Mouse (Mus musculus) C2C12 (cell line): ENCODE data around the gene Rcc1l. TPM values are rescaled to one million over a fixed set of nuclear protein-coding genes. Genes with fewer than 3 reads are reported as not detected.

Experiments
- H3K27me3 ChIP-seq: one replicate; pipeline ENCODE4 v1.6.1; 2011; ENCODE audit not compliant: control insufficient read depth, insufficient read depth, insufficient read length
- H3K36me3 ChIP-seq: one replicate; pipeline ENCODE4 v1.6.1; 2011; ENCODE audit not compliant: control insufficient read depth, insufficient read depth
- H3K4me3 ChIP-seq: one replicate; pipeline ENCODE4 v1.5.1; 2011; ENCODE audit warnings: mild to moderate bottlenecking, control low read depth; ENCODE audit not compliant: poor library complexity, insufficient read depth, severe bottlenecking
- H3K79me2 ChIP-seq: one replicate; pipeline ENCODE4 v1.6.1; 2011; ENCODE audit not compliant: control insufficient read depth, insufficient read depth
- H3K79me3 ChIP-seq: one replicate; pipeline ENCODE4 v1.6.1; 2011; ENCODE audit warnings: low read depth, control low read depth
- H3ac ChIP-seq: one replicate; pipeline ENCODE3; 2011; ENCODE audit warnings: low read depth; ENCODE audit not compliant: control insufficient read depth, insufficient read length
- CEBPB ChIP-seq: IDR thresholded peaks from one replicate; pipeline ENCODE4 v1.6.1; 2011; ENCODE audit warnings: low read depth, mild to moderate bottlenecking, control low read depth, moderate library complexity
- CTCF ChIP-seq: IDR thresholded peaks from one replicate; pipeline ENCODE4 v1.5.1; 2011; ENCODE audit not compliant: control insufficient read depth, insufficient read depth, insufficient read length
- FOSL1 ChIP-seq: IDR thresholded peaks from one replicate; pipeline ENCODE4 v1.8.0; 2011; ENCODE audit warnings: mild to moderate bottlenecking, low read length; ENCODE audit not compliant: poor library complexity, insufficient read depth, severe bottlenecking
- MAX ChIP-seq: IDR thresholded peaks from one replicate; pipeline ENCODE4 v1.6.1; 2011; ENCODE audit warnings: mild to moderate bottlenecking, control low read depth
- MYOD1 ChIP-seq: IDR thresholded peaks from one replicate; pipeline ENCODE4 v1.6.1; 2011; ENCODE audit warnings: low read depth; ENCODE audit not compliant: control insufficient read depth, insufficient read length
- MYOG ChIP-seq: IDR thresholded peaks from one replicate; pipeline ENCODE4 v1.6.1; 2011; ENCODE audit not compliant: control insufficient read depth, insufficient read length; ENCODE audit errors: extremely low read depth
- USF1 ChIP-seq: IDR thresholded peaks from one replicate; pipeline ENCODE4 v1.6.1; 2011; ENCODE audit warnings: low read depth, mild to moderate bottlenecking, control low read depth, moderate library complexity
- polyA plus RNA-seq: library from polyadenylated mRNA; unstranded; fragments of >200 nt; fragmentation: generic; extraction: Trizol; gene quantifications from one replicate; pipeline ENCODE4 v1.2.1, GENCODE M21; 2012; ENCODE audit warnings: missing spikeins

The Rcc1l gene
- polyA plus RNA-seq, 1 experiment: 28.8 TPM

GRCm38 (mm10) chr5:134214021-134214806, 37.6 kb upstream of the Rcc1l start:
- H3K36me3 ChIP-seq: no peaks in the 10 kb centered on the region
- no peak for TF ChIP-seq CEBPB
- no peak for TF ChIP-seq MYOD1
- no peak for TF ChIP-seq FOSL1
- TF ChIP-seq MAX: no peak
- TF ChIP-seq CTCF: no peak
- no peak for TF ChIP-seq MYOG
- TF ChIP-seq USF1: no peak
- H3K79me2 ChIP-seq: no peaks in the 10 kb centered on the region
- H3K4me3 ChIP-seq: no peak overlapping the region
- H3K79me3 ChIP-seq: no peaks in the 10 kb centered on the region
- H3ac ChIP-seq: no peak overlapping the region
- H3K27me3 ChIP-seq: no peaks in the 10 kb centered on the region

- Histone ChIP-seq H3ac (no peak overlapping the region), H3K4me3 (no peak overlapping the region), H3K79me2 (no peaks in the 10 kb centered on the region)
Observed at GRCm38 (mm10) chr5:134209931-134210554, 33.5 kb upstream of the Rcc1l start.

DNA sequence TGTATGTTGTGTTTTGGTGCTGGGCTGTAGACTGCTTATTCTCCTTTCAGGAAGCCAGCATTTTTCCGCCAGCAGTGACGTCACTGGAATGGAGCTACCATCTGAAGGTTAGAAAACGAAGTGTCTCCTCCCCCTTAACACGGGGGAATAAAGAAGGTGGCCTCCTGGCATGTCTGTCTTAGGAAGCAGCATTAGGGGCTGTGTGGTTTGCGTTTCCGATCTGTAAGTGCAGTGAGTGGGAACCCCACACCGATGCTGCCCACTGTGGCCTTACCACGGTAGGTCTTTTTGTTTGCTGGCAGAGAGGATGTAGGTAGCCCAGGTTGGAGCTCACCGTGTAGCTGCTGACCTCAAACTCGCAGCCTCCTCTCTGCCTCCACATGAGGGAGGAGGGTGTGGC, 30.1 kb upstream of the Rcc1l start:
- Histone ChIP-seq H3ac (no peak overlapping the region), H3K4me3 (no peak overlapping the region), H3K79me3 (no peaks in the 10 kb centered on the region), H3K36me3 (no peaks in the 10 kb centered on the region), H3K27me3 (no peaks in the 10 kb centered on the region), H3K79me2 (no peaks in the 10 kb centered on the region)
- TF ChIP-seq MAX (no peak), CTCF (no peak), MYOG (no peak), USF1 (no peak), FOSL1 (no peak), MYOD1 (no peak), CEBPB (no peak)

More at GRCm38 (mm10) chr5:134209931-134210554, 33.5 kb upstream of the Rcc1l start:
- TF ChIP-seq MYOG (no peak), MYOD1 (no peak), MAX (no peak), CEBPB (no peak), FOSL1 (no peak), USF1 (no peak), CTCF (no peak)
- H3K79me3 ChIP-seq: no peaks in the 10 kb centered on the region
- H3K27me3 ChIP-seq: no peaks in the 10 kb centered on the region
- H3K36me3 ChIP-seq: no peaks in the 10 kb centered on the region

- Histone ChIP-seq H3K79me3 (no peaks in the 10 kb centered on the region), H3ac (no peak overlapping the region), H3K36me3 (peaks cover 2% of the 10 kb centered on the region), H3K79me2 (no peaks in the 10 kb centered on the region), H3K4me3 (no peak overlapping the region), H3K27me3 (no peaks in the 10 kb centered on the region)
- TF ChIP-seq USF1: no peak
- TF ChIP-seq FOSL1: no peak
Observed at GRCm38 (mm10) chr5:134193664-134194063, 17.1 kb upstream of the Rcc1l start.

GRCm38 (mm10) chr5:134188571-134188970, 12.0 kb upstream of the Rcc1l start:
- H3K27me3 ChIP-seq: no peaks in the 10 kb centered on the region
- no peak overlapping the region for H3K4me3 ChIP-seq
- TF ChIP-seq CEBPB (no peak), CTCF (no peak), FOSL1 (no peak), USF1 (no peak), MYOD1 (no peak), MAX (no peak), MYOG (no peak)
- peaks cover 4% of the 10 kb centered on the region for H3K79me3 ChIP-seq
- H3K36me3 ChIP-seq: no peaks in the 10 kb centered on the region
- H3K79me2 ChIP-seq: peaks cover 2% of the 10 kb centered on the region
- H3ac ChIP-seq: no peak overlapping the region
